9 mouse cellular contexts compared by ENCODE assay signal in genomic region chr8:10414684-10415212, GRCm38 (mm10).
A peak's percentile ranks its signal among the peaks of the same experiment; 100 is the strongest.
DNase-seq lines count a peak whose midpoint lies in the region; ATAC-seq and TF ChIP-seq lines count a peak whose summit lies in the region.
"Had no signal": no experiment of that assay in that cellular context is flagged by ENCODE, and none has a peak within 500 bp of the region (broad histone marks: within the 10 kb centered on the region; RNA-seq: fewer than 3 reads in every experiment).

No protein-coding gene starts in this region.

- no peak overlapping the region for H3K9ac ChIP-seq in heart, embryonic 11.5 days (ENCODE audit: low read depth, low read length)
- H3K9ac ChIP-seq in forebrain, postnatal 0 days, result no peak overlapping the region
- no peak overlapping the region for H3K9ac ChIP-seq in intestine, postnatal 0 days (ENCODE audit: low read depth, low read length)
- no peak overlapping the region for H3K9ac ChIP-seq in midbrain, embryonic 16.5 days (ENCODE audit: low read depth, low read length)

- no peaks in the 10 kb centered on the region for H3K9me3 ChIP-seq in heart, embryonic 11.5 days (replicated peaks; ENCODE audit: control insufficient read depth, low read length)
- no peaks in the 10 kb centered on the region for H3K9me3 ChIP-seq in forebrain, postnatal 0 days (ENCODE audit: low read length)
- H3K9me3 ChIP-seq in intestine, postnatal 0 days (ENCODE audit: control insufficient read depth), result no peaks in the 10 kb centered on the region
- H3K9me3 ChIP-seq in midbrain, embryonic 16.5 days (replicated peaks; ENCODE audit: control insufficient read depth, low read length, poor library complexity, severe bottlenecking), result no peaks in the 10 kb centered on the region

- 20% methylated on average over 6 of the region's 6 CpGs for WGBS in heart, embryonic 11.5 days (ENCODE audit: insufficient replicate concordance)
- 21% methylated on average over 6 of the region's 6 CpGs for WGBS in forebrain, postnatal 0 days
- 23% methylated on average over 6 of the region's 6 CpGs for whole genome bisulfite sequencing in intestine, postnatal 0 days
- WGBS in midbrain, embryonic 16.5 days, result 26% methylated on average over 6 of the region's 6 CpGs

- ATAC-seq in heart, embryonic 11.5 days (replicated peaks; ENCODE audit: insufficient number of reproducible peaks, low FRiP score, low TSS enrichment), result no peak
- peak; percentile 61 for ATAC-seq in forebrain, postnatal 0 days
- ATAC-seq in intestine, postnatal 0 days, result no peak
- ATAC-seq in midbrain, embryonic 16.5 days, result peak; percentile 44

- peak; percentile 95 for TF ChIP-seq CTCF in forebrain, postnatal 0 days (IDR thresholded peaks at IDR 0.05; ENCODE audit: low read depth)
- TF ChIP-seq CTCF in intestine, postnatal 0 days (IDR thresholded peaks at IDR 0.05; ENCODE audit: low read depth), result peak; percentile 91

- H3K4me2 ChIP-seq in heart, embryonic 11.5 days, result no peak overlapping the region
- no peak overlapping the region for H3K4me2 ChIP-seq in forebrain, postnatal 0 days (ENCODE audit: low read depth)
- no peak overlapping the region for H3K4me2 ChIP-seq in intestine, postnatal 0 days (replicated peaks; ENCODE audit: low read depth)
- H3K4me2 ChIP-seq in midbrain, embryonic 16.5 days (ENCODE audit: low read length), result no peak overlapping the region

- H3K27ac ChIP-seq in heart, embryonic 11.5 days (ENCODE audit: low read depth, low read length), result no peak overlapping the region
- no peak overlapping the region for H3K27ac ChIP-seq in forebrain, postnatal 0 days (ENCODE audit: low read depth, low read length)
- H3K27ac ChIP-seq in intestine, postnatal 0 days (ENCODE audit: low read depth, low read length), result no peak overlapping the region
- H3K27ac ChIP-seq in midbrain, embryonic 16.5 days (ENCODE audit: low read length), result no peak overlapping the region

- H3K27me3 ChIP-seq in heart, embryonic 11.5 days (ENCODE audit: control insufficient read depth, insufficient read depth, low read length), result no peaks in the 10 kb centered on the region
- H3K27me3 ChIP-seq in forebrain, postnatal 0 days (ENCODE audit: insufficient read depth, low read length), result no peaks in the 10 kb centered on the region
- no peaks in the 10 kb centered on the region for H3K27me3 ChIP-seq in intestine, postnatal 0 days (replicated peaks; ENCODE audit: control insufficient read depth, insufficient read depth, low read length)
- H3K27me3 ChIP-seq in midbrain, embryonic 16.5 days (ENCODE audit: control insufficient read depth, insufficient read depth, low read depth, low read length), result no peaks in the 10 kb centered on the region

- H3K4me1 ChIP-seq in heart, embryonic 11.5 days (ENCODE audit: control insufficient read depth, insufficient read depth, low read length), result no peaks in the 10 kb centered on the region
- H3K4me1 ChIP-seq in forebrain, postnatal 0 days (ENCODE audit: insufficient read depth), result peaks cover 5% of the 10 kb centered on the region; the same call in 1 of the 2 replicates
- H3K4me1 ChIP-seq in intestine, postnatal 0 days (replicated peaks; ENCODE audit: control insufficient read depth, insufficient read depth, low read length), result no peaks in the 10 kb centered on the region
- H3K4me1 ChIP-seq in midbrain, embryonic 16.5 days (ENCODE audit: control insufficient read depth, insufficient read depth, low read length), result peaks cover 5% of the 10 kb centered on the region

- no peak overlapping the region for H3K4me3 ChIP-seq in heart, embryonic 11.5 days (ENCODE audit: low read depth, low read length)
- H3K4me3 ChIP-seq in forebrain, postnatal 0 days (ENCODE audit: low read depth, low read length), result no peak overlapping the region
- H3K4me3 ChIP-seq in intestine, postnatal 0 days (ENCODE audit: low read depth, low read length), result no peak overlapping the region
- H3K4me3 ChIP-seq in midbrain, embryonic 16.5 days (ENCODE audit: low read depth, low read length), result no peak overlapping the region
- H3K4me3 ChIP-seq: myocyte had no signal

- no peaks in the 10 kb centered on the region for H3K36me3 ChIP-seq in heart, embryonic 11.5 days (ENCODE audit: control insufficient read depth, insufficient read depth, low read length)
- peaks cover 4% of the 10 kb centered on the region for H3K36me3 ChIP-seq in forebrain, postnatal 0 days (ENCODE audit: insufficient read depth)
- no peaks in the 10 kb centered on the region for H3K36me3 ChIP-seq in intestine, postnatal 0 days (ENCODE audit: control insufficient read depth, insufficient read depth)
- no peaks in the 10 kb centered on the region for H3K36me3 ChIP-seq in midbrain, embryonic 16.5 days (ENCODE audit: control insufficient read depth, insufficient read depth, low read length)

- peak; percentile 24 to 79 for DNase-seq in heart, adult 18-20 months
- peak; percentile 19 for DNase-seq in cerebellum, adult 11-12 months
- peak; percentile 92 for DNase-seq in forebrain, postnatal 0 days
- peak; percentile 70 to 76 for DNase-seq in left cerebral cortex, postnatal 36 days (ENCODE audit: low spot score in 2 of 2)
- DNase-seq in telencephalon, adult 2 months (ENCODE audit: low read depth, low spot score), result peak; percentile 60

- intact Hi-C loops in left cerebral cortex, postnatal 36 days (cut with DNase I), result loop anchor here (5.0 kb wide), 1 partner anchor 758 kb away; no protein-coding TSS in a partner anchor

Comparison
In these comparisons a context has a peak if more than half of its experiments do, and no peak if none do; other contexts are left out.
1. DNase-seq: peak in every context shown above with its lines; median percentile 92 in forebrain, postnatal 0 days; 73 in left cerebral cortex, postnatal 36 days; 60 in telencephalon, adult 2 months; 52 in heart, adult 18-20 months; 19 in cerebellum, adult 11-12 months.
2. ATAC-seq: peak in forebrain, postnatal 0 days (single experiment) and midbrain, embryonic 16.5 days (single experiment); none in heart, embryonic 11.5 days (single experiment) and intestine, postnatal 0 days (single experiment).